In the genomic region with DNA sequence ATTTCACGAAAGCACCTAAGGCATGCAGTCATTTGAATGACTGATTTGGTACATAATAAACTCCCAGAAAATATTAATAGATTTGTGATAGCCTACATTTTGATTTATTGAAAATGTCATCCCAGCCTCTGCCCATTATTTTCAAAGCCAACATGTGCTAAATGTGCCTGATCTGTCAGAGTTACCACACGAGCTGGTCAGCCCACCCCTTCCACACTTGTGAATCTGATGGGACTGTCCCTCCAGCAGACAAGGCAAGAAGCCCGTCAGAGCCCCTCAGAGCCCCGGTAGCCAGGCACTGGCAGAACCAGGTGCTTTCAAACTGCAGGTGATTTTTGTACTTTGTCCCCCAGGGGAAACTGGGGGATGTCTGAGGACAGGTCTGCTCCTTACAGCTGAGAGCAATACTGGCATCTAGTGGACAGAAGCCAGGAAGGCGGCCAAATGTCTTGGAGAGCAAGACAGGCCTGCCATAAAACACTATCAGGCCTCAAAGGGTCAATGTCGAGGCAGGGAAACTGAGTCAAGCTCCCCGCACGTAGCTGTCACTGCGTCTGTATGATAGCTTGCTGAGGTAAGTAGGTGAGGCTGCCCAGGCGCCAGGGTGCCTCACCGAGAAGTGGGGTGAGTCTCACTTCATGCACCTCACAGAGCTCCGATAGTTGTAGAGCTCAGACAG, we compare ENCODE assay signal across 10 mouse cellular contexts.
DNase-seq lines count a peak whose midpoint lies in the region; ATAC-seq lines count a peak whose summit lies in the region.
"Had no signal": no experiment of that assay in that cellular context is flagged by ENCODE, and none has a peak within 500 bp of the region (broad histone marks: within the 10 kb centered on the region; RNA-seq: fewer than 3 reads in every experiment).

No protein-coding gene starts in this region.

- WGBS in heart, embryonic 12.5 days, result 46% methylated on average over 12 of the region's 12 CpGs
- 52% methylated on average over 12 of the region's 12 CpGs for WGBS in midbrain, embryonic 16.5 days

- no peak for ATAC-seq in heart, embryonic 12.5 days (ENCODE audit: insufficient number of reproducible peaks, low FRiP score)
- ATAC-seq in midbrain, embryonic 16.5 days, result peak; percentile 63; the same call in 1 of the 2 replicates
- no peak for ATAC-seq in CD4-positive, CD25-positive, alpha-beta regulatory T cell, adult 4 months

- H3K36me3 ChIP-seq in heart, embryonic 12.5 days, result no peaks in the 10 kb centered on the region
- H3K36me3 ChIP-seq in midbrain, embryonic 16.5 days (ENCODE audit: control insufficient read depth, insufficient read depth, low read length), result no peaks in the 10 kb centered on the region
- H3K36me3 ChIP-seq: heart, embryonic 15.5 days had no signal

- H3K4me3 ChIP-seq in heart, embryonic 12.5 days, result no peak overlapping the region
- no peak overlapping the region for H3K4me3 ChIP-seq in midbrain, embryonic 16.5 days (ENCODE audit: low read depth, low read length)
- H3K4me3 ChIP-seq: heart, embryonic 15.5 days; myocyte had no signal

- DNase-seq in heart, postnatal 4 days, result peak; percentile 29
- DNase-seq in NIH3T3 (ENCODE audit: low read depth), result peak; percentile 24
- DNase-seq in embryo, embryonic 9.5 days (ENCODE audit: extremely low spot score), result peak; percentile 46
- peak; percentile 54 for DNase-seq in kidney, adult 18-20 months
- no peak for DNase-seq in urinary bladder, postnatal 14 days (ENCODE audit: low spot score)

- H3K27ac ChIP-seq in heart, embryonic 12.5 days (ENCODE audit: poor library complexity, severe bottlenecking), result no peak overlapping the region
- H3K27ac ChIP-seq in midbrain, embryonic 16.5 days (ENCODE audit: low read length), result peak overlapping the region; percentile 15; the same call in 1 of the 2 replicates
- H3K27ac ChIP-seq: heart, embryonic 15.5 days had no signal

- H3K9me3 ChIP-seq in heart, embryonic 12.5 days (replicated peaks), result 0 out of 2 replicates have a peak, but pooled peaks cover 3% of the 10 kb centered on the region
- H3K9me3 ChIP-seq in midbrain, embryonic 16.5 days (replicated peaks; ENCODE audit: control insufficient read depth, low read length, poor library complexity, severe bottlenecking), result no peaks in the 10 kb centered on the region
- H3K9me3 ChIP-seq: heart, embryonic 15.5 days had no signal

- peaks cover 5% of the 10 kb centered on the region; the same call in 1 of the 2 replicates for H3K4me1 ChIP-seq in heart, embryonic 12.5 days (replicated peaks)
- H3K4me1 ChIP-seq in midbrain, embryonic 16.5 days (ENCODE audit: control insufficient read depth, insufficient read depth, low read length), result peaks cover 17% of the 10 kb centered on the region

- peaks cover 23% of the 10 kb centered on the region for H3K27me3 ChIP-seq in heart, embryonic 12.5 days (replicated peaks)
- no peaks in the 10 kb centered on the region for H3K27me3 ChIP-seq in midbrain, embryonic 16.5 days (ENCODE audit: control insufficient read depth, insufficient read depth, low read depth, low read length)

- H3K9ac ChIP-seq in heart, embryonic 12.5 days, result no peak overlapping the region
- H3K9ac ChIP-seq in midbrain, embryonic 16.5 days (ENCODE audit: low read depth, low read length), result no peak overlapping the region
- H3K9ac ChIP-seq: heart, embryonic 15.5 days had no signal

- no peak overlapping the region for H3K4me2 ChIP-seq in heart, embryonic 12.5 days
- no peak overlapping the region for H3K4me2 ChIP-seq in midbrain, embryonic 16.5 days (ENCODE audit: low read length)
- H3K4me2 ChIP-seq: heart, embryonic 15.5 days had no signal
